Mouse (Mus musculus) hindbrain, postnatal 0 days (tissue): Measurements from ENCODE around the gene Xlr5c. TPM values are rescaled to one million over a fixed set of nuclear protein-coding genes. Genes with fewer than 3 reads are reported as not detected.
"Not testable (repeated sequence)": the region's sequence is repeated elsewhere in the genome, so short reads cannot be mapped to it uniquely, and the experiment has no call there.

Experiments used
- ATAC-seq: fragments of 200-750 bp; cut with Nextera tagmentation; 2 replicates; pipeline ENCODE4 v1.8.0; 2017; ENCODE audit warnings: mild to moderate bottlenecking, moderate TSS enrichment, moderate library complexity
- DNase-seq: peaks from one replicate; pipeline ENCODE4 v3.0.0-alpha.2; 2015; ENCODE audit warnings: low spot score
- H3K27ac ChIP-seq: fragments of 300-500 bp; sonication (generic); 2 replicates; pipeline ENCODE4 v1.5.1; 2014; ENCODE audit warnings: mild to moderate bottlenecking
- H3K27me3 ChIP-seq: fragments of 300-500 bp; sonication (generic); 2 replicates; pipeline ENCODE4 v1.6.1; 2014; ENCODE audit warnings: low read length, mixed read lengths; ENCODE audit not compliant: insufficient read depth
- H3K36me3 ChIP-seq: fragments of 300-500 bp; sonication (generic); 2 replicates; pipeline ENCODE4 v1.6.1; 2014; ENCODE audit warnings: low read length, mixed read lengths; ENCODE audit not compliant: insufficient read depth
- H3K4me1 ChIP-seq: fragments of 300-500 bp; sonication (generic); 2 replicates; pipeline ENCODE4 v1.6.1; 2014; ENCODE audit warnings: antibody characterized with exemption, low read length, mixed read lengths; ENCODE audit not compliant: insufficient read depth
- H3K4me2 ChIP-seq: fragments of 300-500 bp; sonication (generic); 2 replicates; pipeline ENCODE4 v1.6.1; 2014; ENCODE audit warnings: low read depth, mild to moderate bottlenecking, low read length, moderate library complexity, mixed read lengths
- H3K4me3 ChIP-seq: fragments of 300-500 bp; sonication (generic); 2 replicates; pipeline ENCODE4 v1.5.1; 2014; ENCODE audit warnings: low read length
- H3K9ac ChIP-seq: fragments of 300-500 bp; sonication (generic); replicated peaks from 2 replicates; pipeline ENCODE4 v1.6.1; 2014; ENCODE audit warnings: mild to moderate bottlenecking, low read length, moderate library complexity, mixed read lengths
- H3K9me3 ChIP-seq: fragments of 300-500 bp; sonication (generic); 2 replicates; pipeline ENCODE4 v1.6.1; 2016; ENCODE audit warnings: low read length, mixed read lengths
- CTCF ChIP-seq: IDR thresholded peaks from 2 replicates; pipeline ENCODE4 v1.5.1; 2016; ENCODE audit warnings: antibody characterized with exemption, control low read depth, low read depth
- whole genome bisulfite sequencing: fragments of 180-500 bp; shearing (Covaris S2); extraction: QIAGEN DNeasy Blood & Tissue Kit; methylation state at CpG from one replicate; pipeline ENCODE4 v1.1.7; 2014; 5-methylcytosine and 5-hydroxymethylcytosine counted together
- polyA plus RNA-seq: library from polyadenylated mRNA; unstranded; fragments of >200 nt; fragmentation: Nextera tagmentation; extraction: Ambion mirVana; gene quantifications from 2 replicates; pipeline ENCODE4 v1.2.1, GENCODE M21; 2015
- total RNA-seq: library from RNA; depleted of rRNA; stranded (reverse); fragments of >200 nt; gene quantifications from 2 replicates; pipeline ENCODE4 v1.2.3, GENCODE M21; 2014; rRNA removed

The Xlr5c gene
- total RNA-seq: not detected in 2 replicates
- polyA plus RNA-seq: not detected in 2 replicates

DNA sequence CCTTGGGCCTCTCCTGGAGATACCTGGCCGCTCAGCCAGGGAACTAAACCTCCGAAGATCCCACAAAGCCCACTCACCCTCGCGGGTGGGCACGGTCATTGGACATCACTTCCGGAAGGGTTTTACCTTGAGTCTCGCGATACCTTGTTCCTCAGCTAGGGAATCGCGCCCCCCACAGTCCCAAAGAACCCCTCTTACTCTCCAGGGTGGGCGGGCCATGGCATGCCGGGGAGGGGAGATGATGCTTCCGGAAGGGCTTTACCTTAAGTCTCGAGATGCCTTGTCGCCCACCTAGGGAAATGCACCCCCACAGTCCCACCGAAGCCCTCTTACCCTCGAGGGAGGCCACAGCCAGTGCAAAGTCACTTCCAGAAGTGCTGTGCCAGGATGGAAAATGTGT is at the start of gene Xlr5c, which contains the start of gene Xlr5a:
Gene Xlr5c, minus strand, starts transcription at position 101 of the 400 bp plus-strand sequence.
Gene Xlr5a, minus strand, starts transcription at position 101 of the 400 bp plus-strand sequence.
- not testable (repeated sequence) for H3K9ac ChIP-seq, H3K9me3 ChIP-seq, H3K4me3 ChIP-seq, H3K27ac ChIP-seq, H3K4me2 ChIP-seq, H3K36me3 ChIP-seq, H3K4me1 ChIP-seq, ATAC-seq, H3K27me3 ChIP-seq, DNase-seq
- 92% methylated on average over 15 of the region's 17 CpGs for WGBS

DNA sequence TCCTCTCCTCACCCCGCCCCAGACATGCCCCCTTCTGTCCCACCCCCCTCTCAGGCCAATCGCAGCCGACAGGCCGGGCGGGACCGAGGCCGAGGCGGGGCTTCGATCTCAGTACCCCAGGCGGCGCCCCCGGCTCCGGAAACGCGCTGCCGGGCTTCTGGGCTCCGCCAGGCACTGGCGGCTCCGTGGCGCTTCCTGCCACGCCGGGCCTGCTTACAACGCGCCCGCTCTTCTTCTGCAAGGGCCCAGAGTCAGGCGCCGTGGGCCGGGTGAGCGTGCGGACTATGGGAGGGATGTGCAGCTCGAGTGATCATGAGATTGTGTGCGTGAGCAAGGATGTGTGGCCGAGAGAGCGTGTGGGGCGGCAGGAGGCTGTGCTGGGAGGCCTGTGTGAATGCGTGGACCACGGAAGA is 49.7 kb upstream of the Xlr5c start, which contains the start of gene Zfp275:
Gene Zfp275, plus strand, starts transcription at position 139 of the 413 bp plus-strand sequence.
- Histone ChIP-seq H3K27me3 (no peaks in the 10 kb centered on the region), H3K9ac (peak within 1 kb of the TSS; percentile 66), H3K9me3 (no peaks in the 10 kb centered on the region), H3K4me1 (no peaks in the 10 kb centered on the region), H3K27ac (peak within 1 kb of the TSS; percentile 80), H3K36me3 (no peaks in the 10 kb centered on the region), H3K4me3 (peak within 1 kb of the TSS; percentile 53), H3K4me2 (peak within 1 kb of the TSS; percentile 60)
- peak; percentile 81 for DNase-seq
- WGBS: 30% methylated on average over 37 of the region's 37 CpGs
- peak; percentile 97 for ATAC-seq
- no peak for TF ChIP-seq CTCF

DNA sequence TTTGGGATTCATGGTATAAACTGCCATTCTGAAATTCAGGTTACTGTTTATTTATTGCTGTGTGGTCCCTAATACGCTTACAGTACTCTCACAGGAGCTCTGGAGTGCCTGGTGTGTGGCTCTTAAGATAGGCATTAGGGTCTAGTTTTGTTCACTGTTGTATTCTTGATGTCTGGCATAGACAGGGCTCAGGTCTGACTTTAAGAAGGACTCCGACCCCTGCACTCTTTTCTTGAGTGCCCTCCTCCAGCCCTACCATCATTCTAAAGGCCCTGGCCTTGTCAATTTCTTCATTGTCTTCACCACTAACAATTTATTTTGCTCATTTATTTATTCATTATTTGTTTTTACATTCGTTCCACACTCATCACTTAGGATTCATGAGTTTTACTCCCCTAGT is 49.3 kb upstream of the Xlr5c start:
- Histone ChIP-seq H3K4me2 (peak overlapping the region; percentile 60), H3K9ac (peak overlapping the region; percentile 66; the same call in 1 of the 2 replicates), H3K4me3 (peak overlapping the region; percentile 53), H3K36me3 (no peaks in the 10 kb centered on the region), H3K27ac (peak overlapping the region; percentile 80; the same call in 1 of the 2 replicates), H3K9me3 (no peaks in the 10 kb centered on the region), H3K27me3 (no peaks in the 10 kb centered on the region), H3K4me1 (no peaks in the 10 kb centered on the region)
- no peak for TF ChIP-seq CTCF
- WGBS: 42% methylated on average over 3 of the region's 3 CpGs
- DNase-seq (no peak), ATAC-seq (peak; percentile 44)

DNA sequence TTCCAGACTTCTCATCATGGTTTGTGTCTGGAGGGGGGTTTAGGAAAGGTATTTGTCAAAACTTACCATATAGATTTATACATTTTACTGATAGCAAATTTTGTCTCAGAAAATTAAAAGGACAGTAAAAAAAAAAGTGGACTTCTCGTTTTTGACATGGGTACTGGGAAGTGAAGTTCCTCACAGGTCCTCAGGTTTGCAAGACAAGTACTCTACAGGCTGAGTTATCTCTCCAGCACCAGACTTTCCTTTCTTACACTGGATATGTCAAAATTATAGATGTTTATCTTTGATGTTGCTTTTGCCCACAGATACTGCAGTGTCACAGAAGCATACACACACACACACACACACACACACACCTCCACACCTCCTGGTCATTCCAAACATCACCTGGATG is 48.7 kb upstream of the Xlr5c start:
- Histone ChIP-seq H3K27ac (no peak overlapping the region), H3K4me2 (no peak overlapping the region), H3K36me3 (no peaks in the 10 kb centered on the region), H3K9ac (no peak overlapping the region), H3K4me3 (no peak overlapping the region), H3K9me3 (no peaks in the 10 kb centered on the region), H3K27me3 (no peaks in the 10 kb centered on the region), H3K4me1 (no peaks in the 10 kb centered on the region)
- 61% methylated on average over 1 of the region's 1 CpGs for WGBS
- DNase-seq (no peak), ATAC-seq (no peak)
- no peak for TF ChIP-seq CTCF

DNA sequence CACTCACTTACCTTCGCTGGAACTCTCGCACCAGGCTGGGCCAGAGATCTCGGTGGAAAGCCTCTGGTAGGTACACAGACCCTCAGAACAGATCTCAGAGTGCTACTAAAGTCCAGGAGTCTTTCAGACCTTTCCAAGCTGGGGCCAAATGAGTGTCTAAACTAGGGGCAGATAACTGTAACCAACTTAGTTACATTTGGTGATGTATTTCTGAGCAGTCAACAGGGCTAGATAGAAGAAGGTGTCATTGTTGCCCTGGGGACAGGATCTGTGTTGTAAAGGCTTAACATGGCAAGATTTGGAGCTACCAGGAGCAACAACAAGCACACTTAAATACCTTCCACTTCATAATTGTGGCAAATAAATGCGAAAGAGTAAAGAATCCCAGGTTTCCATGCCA is 44.0 kb upstream of the Xlr5c start, which contains the start of gene Gm45015:
Gene Gm45015, minus strand, starts transcription at position 101 of the 400 bp plus-strand sequence.
- 90% methylated on average over 4 of the region's 4 CpGs for WGBS
- Histone ChIP-seq H3K27me3 (no peaks in the 10 kb centered on the region), H3K4me3 (no peak within 1 kb of the TSS), H3K9ac (no peak within 1 kb of the TSS), H3K36me3 (no peaks in the 10 kb centered on the region), H3K9me3 (no peaks in the 10 kb centered on the region), H3K4me1 (no peaks in the 10 kb centered on the region), H3K27ac (no peak within 1 kb of the TSS), H3K4me2 (no peak within 1 kb of the TSS)
- DNase-seq (no peak), ATAC-seq (no peak)
- TF ChIP-seq CTCF: no peak

DNA sequence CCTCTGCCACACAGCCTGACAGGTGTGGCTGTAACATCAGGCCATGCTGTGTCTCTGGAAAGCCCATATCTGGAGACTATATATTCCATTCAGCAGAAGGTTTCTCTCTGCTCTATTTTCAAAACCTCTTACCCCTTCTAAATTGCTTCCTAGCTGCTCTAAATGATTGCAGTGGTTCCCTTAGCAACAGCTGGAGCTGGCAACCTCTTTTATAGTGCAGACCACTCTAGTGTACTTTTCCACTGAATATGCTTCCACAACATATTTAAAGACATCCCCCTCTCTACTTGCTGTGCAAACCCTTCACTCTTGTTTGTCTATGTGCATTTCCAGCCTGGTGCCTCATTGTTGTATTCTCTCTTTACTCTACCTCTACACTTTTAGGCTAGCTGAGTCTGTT is 40.8 kb upstream of the Xlr5c start:
- no peak overlapping the region for H3K4me2 ChIP-seq
- H3K4me1 ChIP-seq: no peaks in the 10 kb centered on the region
- H3K9ac ChIP-seq: no peak overlapping the region
- no peak for TF ChIP-seq CTCF
- no peaks in the 10 kb centered on the region for H3K9me3 ChIP-seq
- DNase-seq: peak; percentile 4
- 0 out of 2 replicates have a peak, but pooled peaks have one; percentile 24 for ATAC-seq
- H3K4me3 ChIP-seq: no peak overlapping the region
- no peaks in the 10 kb centered on the region for H3K27me3 ChIP-seq
- no peaks in the 10 kb centered on the region for H3K36me3 ChIP-seq
- no peak overlapping the region for H3K27ac ChIP-seq

DNA sequence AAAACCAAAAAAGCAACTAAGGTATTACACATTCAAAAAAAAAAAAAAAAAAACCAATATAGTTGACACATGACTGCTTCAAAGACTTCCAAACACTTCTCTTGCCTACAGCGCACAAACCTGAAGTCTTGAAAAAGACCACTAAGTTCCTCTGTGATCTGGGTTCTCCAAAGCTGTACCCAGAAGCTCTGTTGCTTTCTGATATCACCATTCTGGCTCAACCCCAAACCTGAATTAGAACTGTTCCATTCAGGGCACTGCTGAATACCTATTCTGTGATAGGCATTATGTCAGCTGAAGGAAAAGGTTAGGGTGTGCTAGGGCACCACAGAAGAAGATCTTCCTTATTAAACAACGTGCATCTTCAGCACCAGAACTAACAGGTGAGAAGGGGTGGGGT is 34.4 kb upstream of the Xlr5c start:
- no peak overlapping the region for H3K9ac ChIP-seq
- ATAC-seq: no peak
- 80% methylated on average over 2 of the region's 2 CpGs for WGBS

More for the DNA sequence above, 34.4 kb upstream of the Xlr5c start:
- no peak overlapping the region for H3K4me2 ChIP-seq
- H3K9me3 ChIP-seq: no peaks in the 10 kb centered on the region
- DNase-seq: no peak
- TF ChIP-seq CTCF: no peak
- no peak overlapping the region for H3K4me3 ChIP-seq
- no peaks in the 10 kb centered on the region for H3K27me3 ChIP-seq
- no peak overlapping the region for H3K27ac ChIP-seq
- no peaks in the 10 kb centered on the region for H3K4me1 ChIP-seq
- H3K36me3 ChIP-seq: no peaks in the 10 kb centered on the region
